Mouse (Mus musculus): ENCODE data around the gene Acap2. TPM values are rescaled to one million over a fixed set of nuclear protein-coding genes. Genes with fewer than 3 reads are reported as not detected.
A peak's percentile ranks its signal among the peaks of the same experiment; 100 is the strongest.

The Acap2 gene
- polyA plus RNA-seq, 1 experiment: not detected

- Histone ChIP-seq H3K27ac (ENCODE audit: insufficient read depth, low read depth, low read length) (no peak overlapping the region), H3K4me3 (ENCODE audit: insufficient read depth, low read depth, low read length) (no peak overlapping the region), H3K4me1 (ENCODE audit: control insufficient read depth, insufficient read depth, low read length) (peaks cover 22% of the 10 kb centered on the region)
- TF ChIP-seq POLR2A (IDR thresholded peaks at IDR 0.05; ENCODE audit: insufficient read depth, low read depth, low read length): no peak
- TF ChIP-seq CTCF (IDR thresholded peaks at IDR 0.05; ENCODE audit: insufficient read depth, low read depth, low read length): no peak
- 67% methylated on average over 8 of the region's 8 CpGs for WGBS
These were observed 124.6 kb downstream of the Acap2 start for GRCm38 (mm10) chr16:31076436-31076835.

GRCm38 (mm10) chr16:31074324-31074908 is 126.6 kb downstream of the Acap2 start:
- no peak overlapping the region for H3K4me3 ChIP-seq (ENCODE audit: insufficient read depth, low read depth, low read length)
- WGBS: 81% methylated on average over 3 of the region's 3 CpGs
- peaks cover 20% of the 10 kb centered on the region for H3K4me1 ChIP-seq (ENCODE audit: control insufficient read depth, insufficient read depth, low read length)
- H3K27ac ChIP-seq (ENCODE audit: insufficient read depth, low read depth, low read length): no peak overlapping the region
- TF ChIP-seq CTCF (IDR thresholded peaks at IDR 0.05; ENCODE audit: insufficient read depth, low read depth, low read length) (no peak), POLR2A (IDR thresholded peaks at IDR 0.05; ENCODE audit: insufficient read depth, low read depth, low read length) (no peak)

- 92% methylated on average over 6 of the region's 6 CpGs for WGBS
- Histone ChIP-seq H3K27ac (ENCODE audit: insufficient read depth, low read depth, low read length) (no peak overlapping the region), H3K4me3 (ENCODE audit: insufficient read depth, low read depth, low read length) (no peak overlapping the region), H3K4me1 (ENCODE audit: control insufficient read depth, insufficient read depth, low read length) (peaks cover 16% of the 10 kb centered on the region)
- TF ChIP-seq CTCF (IDR thresholded peaks at IDR 0.05; ENCODE audit: insufficient read depth, low read depth, low read length) (no peak), POLR2A (IDR thresholded peaks at IDR 0.05; ENCODE audit: insufficient read depth, low read depth, low read length) (no peak)
These were observed 129.3 kb downstream of the Acap2 start for GRCm38 (mm10) chr16:31071731-31072130.

- Histone ChIP-seq H3K4me3 (ENCODE audit: insufficient read depth, low read depth, low read length) (peak overlapping the region; percentile 9; the same call in 1 of the 2 replicates), H3K4me1 (ENCODE audit: control insufficient read depth, insufficient read depth, low read length) (peaks cover 9% of the 10 kb centered on the region), H3K27ac (ENCODE audit: insufficient read depth, low read depth, low read length) (no peak overlapping the region)
- WGBS: 21% methylated on average over 21 of the region's 21 CpGs
- TF ChIP-seq CTCF (IDR thresholded peaks at IDR 0.05; ENCODE audit: insufficient read depth, low read depth, low read length) (peak; percentile 89), POLR2A (IDR thresholded peaks at IDR 0.05; ENCODE audit: insufficient read depth, low read depth, low read length) (no peak)
These were observed 130.5 kb downstream of the Acap2 start for GRCm38 (mm10) chr16:31070358-31071133.

GRCm38 (mm10) chr16:31069211-31070166 is 131.6 kb downstream of the Acap2 start:
- Histone ChIP-seq H3K27ac (ENCODE audit: insufficient read depth, low read depth, low read length) (no peak overlapping the region), H3K4me3 (ENCODE audit: insufficient read depth, low read depth, low read length) (no peak overlapping the region), H3K4me1 (ENCODE audit: control insufficient read depth, insufficient read depth, low read length) (peaks cover 7% of the 10 kb centered on the region)
- TF ChIP-seq CTCF (IDR thresholded peaks at IDR 0.05; ENCODE audit: insufficient read depth, low read depth, low read length) (no peak), POLR2A (IDR thresholded peaks at IDR 0.05; ENCODE audit: insufficient read depth, low read depth, low read length) (no peak)
- 89% methylated on average over 14 of the region's 14 CpGs for WGBS

GRCm38 (mm10) chr16:31068280-31068679 is 132.8 kb downstream of the Acap2 start:
- WGBS: 88% methylated on average over 7 of the region's 7 CpGs
- TF ChIP-seq POLR2A (IDR thresholded peaks at IDR 0.05; ENCODE audit: insufficient read depth, low read depth, low read length): no peak
- no peak for TF ChIP-seq CTCF (IDR thresholded peaks at IDR 0.05; ENCODE audit: insufficient read depth, low read depth, low read length)
- no peak overlapping the region for H3K27ac ChIP-seq (ENCODE audit: insufficient read depth, low read depth, low read length)
- peaks cover 7% of the 10 kb centered on the region for H3K4me1 ChIP-seq (ENCODE audit: control insufficient read depth, insufficient read depth, low read length)
- no peak overlapping the region for H3K4me3 ChIP-seq (ENCODE audit: insufficient read depth, low read depth, low read length)

GRCm38 (mm10) chr16:31066344-31067098 is 134.5 kb downstream of the Acap2 start:
- no peak overlapping the region for H3K27ac ChIP-seq (ENCODE audit: insufficient read depth, low read depth, low read length)
- TF ChIP-seq POLR2A (IDR thresholded peaks at IDR 0.05; ENCODE audit: insufficient read depth, low read depth, low read length): no peak
- TF ChIP-seq CTCF (IDR thresholded peaks at IDR 0.05; ENCODE audit: insufficient read depth, low read depth, low read length): no peak
- 74% methylated on average over 15 of the region's 15 CpGs for WGBS

GRCm38 (mm10) chr16:31064782-31065181 is 136.3 kb downstream of the Acap2 start:
- 96% methylated on average over 6 of the region's 6 CpGs for WGBS
- no peak for TF ChIP-seq POLR2A (IDR thresholded peaks at IDR 0.05; ENCODE audit: insufficient read depth, low read depth, low read length)
- no peak for TF ChIP-seq CTCF (IDR thresholded peaks at IDR 0.05; ENCODE audit: insufficient read depth, low read depth, low read length)

More at GRCm38 (mm10) chr16:31066344-31067098, 134.5 kb downstream of the Acap2 start:
- H3K4me1 ChIP-seq (ENCODE audit: control insufficient read depth, insufficient read depth, low read length): peaks cover 7% of the 10 kb centered on the region
- no peak overlapping the region for H3K4me3 ChIP-seq (ENCODE audit: insufficient read depth, low read depth, low read length)

More at GRCm38 (mm10) chr16:31064782-31065181, 136.3 kb downstream of the Acap2 start:
- Histone ChIP-seq H3K27ac (ENCODE audit: insufficient read depth, low read depth, low read length) (no peak overlapping the region), H3K4me1 (ENCODE audit: control insufficient read depth, insufficient read depth, low read length) (peaks cover 6% of the 10 kb centered on the region), H3K4me3 (ENCODE audit: insufficient read depth, low read depth, low read length) (no peak overlapping the region)
